Comparison of ENCODE assay signal across 25 mouse cellular contexts in the genomic region with DNA sequence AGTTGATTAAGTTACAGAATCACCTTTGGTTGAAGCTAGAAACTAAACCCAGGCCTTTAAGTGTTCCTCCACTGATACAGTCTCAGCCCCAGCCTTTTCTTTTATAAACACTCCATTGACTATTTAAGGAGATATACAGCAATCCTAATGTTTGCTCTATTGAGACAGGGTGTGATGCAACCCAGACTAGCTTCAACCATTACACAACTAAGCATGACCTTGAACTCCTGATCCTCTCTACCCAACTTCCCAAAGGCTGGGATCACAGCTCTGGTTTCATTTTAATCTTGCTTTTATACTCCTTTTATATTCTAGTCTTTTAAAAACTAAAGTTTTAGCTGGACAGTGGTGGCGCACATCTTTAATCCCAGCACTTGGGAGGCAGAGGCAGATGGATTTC. TPM values are rescaled to one million over a fixed set of nuclear protein-coding genes. Genes with fewer than 3 reads are reported as not detected.
DNase-seq lines count a peak whose midpoint lies in the region; ATAC-seq and TF ChIP-seq lines count a peak whose summit lies in the region.
"Had no signal": no experiment of that assay in that cellular context is flagged by ENCODE, and none has a peak within 500 bp of the region (broad histone marks: within the 10 kb centered on the region; RNA-seq: fewer than 3 reads in every experiment).

No protein-coding gene starts in this region.

- H3K4me1 ChIP-seq in intestine, embryonic 15.5 days (replicated peaks): no peaks in the 10 kb centered on the region
- no peaks in the 10 kb centered on the region for H3K4me1 ChIP-seq in intestine, postnatal 0 days (replicated peaks; ENCODE audit: control insufficient read depth, insufficient read depth, low read length)
- H3K4me1 ChIP-seq in liver, embryonic 15.5 days (replicated peaks): peaks cover 23% of the 10 kb centered on the region
- no peaks in the 10 kb centered on the region for H3K4me1 ChIP-seq in forebrain, embryonic 14.5 days (ENCODE audit: control insufficient read depth, insufficient read depth, low read length)
- H3K4me1 ChIP-seq: embryonic facial prominence, embryonic 13.5 days; forebrain, embryonic 13.5 days; heart, embryonic 10.5 days; hindbrain, embryonic 15.5 days; limb, embryonic 12.5 days; midbrain, embryonic 12.5 days had no signal

- no peaks in the 10 kb centered on the region for H3K27me3 ChIP-seq in intestine, embryonic 15.5 days (replicated peaks)
- no peaks in the 10 kb centered on the region for H3K27me3 ChIP-seq in intestine, postnatal 0 days (replicated peaks; ENCODE audit: control insufficient read depth, insufficient read depth, low read length)
- H3K27me3 ChIP-seq in liver, embryonic 15.5 days: no peaks in the 10 kb centered on the region
- H3K27me3 ChIP-seq in forebrain, embryonic 14.5 days (replicated peaks; ENCODE audit: control insufficient read depth, insufficient read depth, low read length): no peaks in the 10 kb centered on the region
- H3K27me3 ChIP-seq: embryonic facial prominence, embryonic 13.5 days; forebrain, embryonic 13.5 days; hindbrain, embryonic 15.5 days; limb, embryonic 12.5 days; midbrain, embryonic 12.5 days had no signal

- no peak overlapping the region for H3K4me2 ChIP-seq in intestine, embryonic 15.5 days (replicated peaks)
- no peak overlapping the region for H3K4me2 ChIP-seq in intestine, postnatal 0 days (replicated peaks; ENCODE audit: low read depth)
- H3K4me2 ChIP-seq in liver, embryonic 15.5 days: no peak overlapping the region
- H3K4me2 ChIP-seq in forebrain, embryonic 14.5 days (ENCODE audit: low read length): no peak overlapping the region
- H3K4me2 ChIP-seq: embryonic facial prominence, embryonic 13.5 days; forebrain, embryonic 13.5 days; hindbrain, embryonic 15.5 days; limb, embryonic 12.5 days; lung, embryonic 14.5 days; midbrain, embryonic 12.5 days had no signal

- no peak overlapping the region for H3K27ac ChIP-seq in intestine, embryonic 15.5 days
- H3K27ac ChIP-seq in intestine, postnatal 0 days (ENCODE audit: low read depth, low read length): no peak overlapping the region
- H3K27ac ChIP-seq in liver, embryonic 15.5 days (replicated peaks): no peak overlapping the region
- H3K27ac ChIP-seq in forebrain, embryonic 14.5 days (ENCODE audit: low read depth, low read length): no peak overlapping the region
- H3K27ac ChIP-seq: embryonic facial prominence, embryonic 13.5 days; forebrain, embryonic 13.5 days; heart, embryonic 10.5 days; hindbrain, embryonic 15.5 days; layer of hippocampus, adult 2 months; limb, embryonic 12.5 days; midbrain, embryonic 12.5 days had no signal

- 0 out of 2 replicates have a peak, but pooled peaks cover 3% of the 10 kb centered on the region for H3K36me3 ChIP-seq in intestine, embryonic 15.5 days
- peaks cover 29% of the 10 kb centered on the region for H3K36me3 ChIP-seq in intestine, postnatal 0 days (ENCODE audit: control insufficient read depth, insufficient read depth)
- H3K36me3 ChIP-seq in liver, embryonic 15.5 days (replicated peaks): peaks cover 35% of the 10 kb centered on the region
- H3K36me3 ChIP-seq in forebrain, embryonic 14.5 days (ENCODE audit: control insufficient read depth, insufficient read depth, low read length): peaks cover 30% of the 10 kb centered on the region

- intact Hi-C loops in left cerebral cortex, postnatal 10 days (cut with DNase I): no loop called here

- H3K9me3 ChIP-seq in intestine, embryonic 15.5 days: no peaks in the 10 kb centered on the region
- H3K9me3 ChIP-seq in intestine, postnatal 0 days (ENCODE audit: control insufficient read depth): no peaks in the 10 kb centered on the region
- H3K9me3 ChIP-seq in liver, embryonic 15.5 days (replicated peaks): no peaks in the 10 kb centered on the region
- no peaks in the 10 kb centered on the region for H3K9me3 ChIP-seq in forebrain, embryonic 14.5 days (replicated peaks; ENCODE audit: control insufficient read depth, low read length)
- H3K9me3 ChIP-seq: embryonic facial prominence, embryonic 13.5 days; forebrain, embryonic 13.5 days; heart, embryonic 10.5 days; hindbrain, embryonic 15.5 days; limb, embryonic 12.5 days; midbrain, embryonic 12.5 days had no signal

- no peak overlapping the region for H3K9ac ChIP-seq in intestine, embryonic 15.5 days
- no peak overlapping the region for H3K9ac ChIP-seq in intestine, postnatal 0 days (ENCODE audit: low read depth, low read length)
- no peak overlapping the region for H3K9ac ChIP-seq in liver, embryonic 15.5 days
- no peak overlapping the region for H3K9ac ChIP-seq in forebrain, embryonic 14.5 days (ENCODE audit: low read length)
- H3K9ac ChIP-seq: embryonic facial prominence, embryonic 13.5 days; forebrain, embryonic 13.5 days; hindbrain, embryonic 15.5 days; limb, embryonic 12.5 days; lung, embryonic 14.5 days; midbrain, embryonic 12.5 days had no signal

- H3K4me3 ChIP-seq in intestine, embryonic 15.5 days (replicated peaks): no peak overlapping the region
- no peak overlapping the region for H3K4me3 ChIP-seq in intestine, postnatal 0 days (ENCODE audit: low read depth, low read length)
- H3K4me3 ChIP-seq in liver, embryonic 15.5 days (replicated peaks): no peak overlapping the region
- H3K4me3 ChIP-seq in forebrain, embryonic 14.5 days (ENCODE audit: low read depth, low read length): no peak overlapping the region
- H3K4me3 ChIP-seq: embryonic facial prominence, embryonic 13.5 days; erythroblast, embryonic 14.5 days; forebrain, embryonic 13.5 days; heart, embryonic 10.5 days; hindbrain, embryonic 15.5 days; layer of hippocampus, adult 2 months; limb, embryonic 12.5 days; midbrain, embryonic 12.5 days had no signal

- DNase-seq in 416B (ENCODE audit: low read depth): peak; percentile 75
- peak; percentile 25 for DNase-seq in adipocyte (ENCODE audit: low spot score)
- no peak for DNase-seq in forebrain, embryonic 14.5 days (ENCODE audit: low spot score)
- DNase-seq in left cerebral cortex, postnatal 10 days (ENCODE audit: extremely low spot score in 1 of 2, low spot score in 2 of 2): no peak
- DNase-seq: cerebellum, adult 11-12 months; cerebellum, postnatal 10 days; embryo, embryonic 11 days; heart, postnatal 4 days; kidney, postnatal 25 days; layer of hippocampus, postnatal 36 days; lung, embryonic 14.5 days; thymus, adult 18-20 months; thymus, postnatal 36 days had no signal

- TF ChIP-seq CTCF in intestine, postnatal 0 days (IDR thresholded peaks at IDR 0.05; ENCODE audit: low read depth): no peak

- 0 out of 2 replicates have a peak, but pooled peaks have one; percentile 34 for ATAC-seq in intestine, embryonic 15.5 days
- no peak for ATAC-seq in intestine, postnatal 0 days
- ATAC-seq in liver, embryonic 15.5 days (ENCODE audit: insufficient read depth): peak; percentile 43; the same call in 1 of the 2 replicates
- no peak for ATAC-seq in forebrain, embryonic 14.5 days
- ATAC-seq: activated CD4-positive, CD25-positive, alpha-beta regulatory T cell, adult 4 months; forebrain, embryonic 13.5 days had no signal

- 86% methylated on average over 1 of the region's 1 CpGs for WGBS in intestine, embryonic 15.5 days
- WGBS in intestine, postnatal 0 days: 94% methylated on average over 1 of the region's 1 CpGs
- 88% methylated on average over 1 of the region's 1 CpGs for WGBS in liver, embryonic 15.5 days (ENCODE audit: insufficient replicate concordance)
- WGBS in forebrain, embryonic 14.5 days: 97% methylated on average over 1 of the region's 1 CpGs

RNA-seq across cellular contexts. Expression of gene Cox18, which starts 53.6 kb away (rescaled TPM):
- 30.3 TPM in 2 replicates for polyA plus RNA-seq in intestine, embryonic 15.5 days (2015; fragmentation: Nextera tagmentation; extraction: Ambion mirVana)
- polyA plus RNA-seq in intestine, postnatal 0 days (2015; fragmentation: Nextera tagmentation; extraction: Ambion mirVana): 17.0 TPM in 2 replicates
- polyA plus RNA-seq in liver, embryonic 15.5 days (2015; fragmentation: Nextera tagmentation; extraction: Ambion mirVana): 10.8 and 11.8 TPM in 2 replicates
- polyA plus RNA-seq in forebrain, embryonic 14.5 days (2014; fragmentation: Nextera tagmentation; extraction: Ambion mirVana): 25.8 and 27.7 TPM in 2 replicates
- 10 to 100 TPM; 26.5 to 31.3 TPM for total RNA-seq in left cerebral cortex, postnatal 10 days (2021)

Comparison
In these comparisons a context has a peak if more than half of its experiments do, and no peak if none do; other contexts are left out.
1. ATAC-seq: peak in intestine, embryonic 15.5 days (single experiment) and liver, embryonic 15.5 days (single experiment); none in intestine, postnatal 0 days (single experiment) and forebrain, embryonic 14.5 days (single experiment).
2. DNase-seq: peak in 416B (single experiment) and adipocyte (single experiment); none in forebrain, embryonic 14.5 days (single experiment) and left cerebral cortex, postnatal 10 days (0 of 2).